Mouse (Mus musculus) hindbrain, embryonic 11.5 days (tissue): ENCODE results near the gene Btbd35f17. TPM values are rescaled to one million over a fixed set of nuclear protein-coding genes. Genes with fewer than 3 reads are reported as not detected.
"Not testable (repeated sequence)": the region's sequence is repeated elsewhere in the genome, so short reads cannot be mapped to it uniquely, and the experiment has no call there.

ENCODE experiments used
- ATAC-seq: fragments of 200-750 bp; cut with Nextera tagmentation; 2 replicates; pipeline ENCODE4 v1.8.0; 2017; ENCODE audit warnings: mild to moderate bottlenecking, moderate TSS enrichment, moderate library complexity; ENCODE audit not compliant: low FRiP score
- DNase-seq: peaks from one replicate; pipeline ENCODE4 v3.0.0-alpha.2; 2015; ENCODE audit warnings: low spot score
- H3K27ac ChIP-seq: fragments of 300-500 bp; sonication (generic); 2 replicates; pipeline ENCODE4 v1.5.1; 2014; ENCODE audit warnings: mild to moderate bottlenecking, low read depth, low read length
- H3K27me3 ChIP-seq: fragments of 300-500 bp; sonication (generic); 2 replicates; pipeline ENCODE4 v1.6.1; 2014; ENCODE audit warnings: mild to moderate bottlenecking, low read length, moderate library complexity, mixed read lengths; ENCODE audit not compliant: control insufficient read depth, insufficient read depth
- H3K36me3 ChIP-seq: fragments of 300-500 bp; sonication (generic); 2 replicates; pipeline ENCODE4 v1.6.1; 2014; ENCODE audit warnings: mild to moderate bottlenecking, low read length, moderate library complexity, mixed read lengths; ENCODE audit not compliant: control insufficient read depth, insufficient read depth
- H3K4me1 ChIP-seq: fragments of 300-500 bp; sonication (generic); replicated peaks from 2 replicates; pipeline ENCODE4 v1.6.1; 2014; ENCODE audit warnings: low read length, mixed read lengths; ENCODE audit not compliant: control insufficient read depth, insufficient read depth
- H3K4me2 ChIP-seq: fragments of 300-500 bp; sonication (generic); replicated peaks from 2 replicates; pipeline ENCODE4 v1.6.1; 2014; ENCODE audit warnings: mild to moderate bottlenecking, low read depth, low read length
- H3K4me3 ChIP-seq: fragments of 300-500 bp; sonication (generic); 2 replicates; pipeline ENCODE4 v1.5.1; 2014; ENCODE audit warnings: low read depth, low read length
- H3K9ac ChIP-seq: fragments of 300-500 bp; sonication (generic); 2 replicates; pipeline ENCODE4 v1.6.1; 2014; ENCODE audit warnings: low read depth, low read length
- H3K9me3 ChIP-seq: fragments of 300-500 bp; sonication (generic); 2 replicates; pipeline ENCODE4 v1.6.1; 2016; ENCODE audit warnings: low read length; ENCODE audit not compliant: control insufficient read depth
- WGBS: fragments of 180-500 bp; shearing (Covaris S2); extraction: QIAGEN DNeasy Blood & Tissue Kit; methylation state at CpG from one replicate; pipeline ENCODE4 v1.1.7; 2014; 5-methylcytosine and 5-hydroxymethylcytosine counted together
- polyA plus RNA-seq: library from polyadenylated mRNA; unstranded; fragments of >200 nt; fragmentation: Nextera tagmentation; extraction: Ambion mirVana; gene quantifications from 2 replicates; pipeline ENCODE4 v1.2.1, GENCODE M21; 2014

The Btbd35f17 gene
- polyA plus RNA-seq = not detected in 2 replicates

- H3K36me3 ChIP-seq, H3K4me2 ChIP-seq, H3K9me3 ChIP-seq, DNase-seq, H3K4me1 ChIP-seq, H3K27ac ChIP-seq, H3K4me3 ChIP-seq, H3K27me3 ChIP-seq, H3K9ac ChIP-seq, ATAC-seq: not testable (repeated sequence)
- 67% methylated on average over 1 of the region's 4 CpGs for WGBS
Measured at GRCm38 (mm10) chrX:4370336-4370735, at the start of gene Btbd35f17. Btbd35f17 (plus strand) TSS chrX:4370636.

Other genes starting within 250 kb of the Btbd35f17 start
- not detected in 2 replicates for gene Btbd35f28, start 174.1 kb upstream of the Btbd35f17 start, polyA plus RNA-seq
- gene Btbd35f20, start 79.4 kb upstream of the Btbd35f17 start, polyA plus RNA-seq = not detected in 2 replicates